Mouse (Mus musculus): ENCODE results near the gene Dnah1. TPM values are rescaled to one million over a fixed set of nuclear protein-coding genes. Genes with fewer than 3 reads are reported as not detected.
A peak's percentile ranks its signal among the peaks of the same experiment; 100 is the strongest.

Gene Dnah1
- polyA plus RNA-seq, 1 experiment from 2014 or later, result 4.9 TPM

DNA sequence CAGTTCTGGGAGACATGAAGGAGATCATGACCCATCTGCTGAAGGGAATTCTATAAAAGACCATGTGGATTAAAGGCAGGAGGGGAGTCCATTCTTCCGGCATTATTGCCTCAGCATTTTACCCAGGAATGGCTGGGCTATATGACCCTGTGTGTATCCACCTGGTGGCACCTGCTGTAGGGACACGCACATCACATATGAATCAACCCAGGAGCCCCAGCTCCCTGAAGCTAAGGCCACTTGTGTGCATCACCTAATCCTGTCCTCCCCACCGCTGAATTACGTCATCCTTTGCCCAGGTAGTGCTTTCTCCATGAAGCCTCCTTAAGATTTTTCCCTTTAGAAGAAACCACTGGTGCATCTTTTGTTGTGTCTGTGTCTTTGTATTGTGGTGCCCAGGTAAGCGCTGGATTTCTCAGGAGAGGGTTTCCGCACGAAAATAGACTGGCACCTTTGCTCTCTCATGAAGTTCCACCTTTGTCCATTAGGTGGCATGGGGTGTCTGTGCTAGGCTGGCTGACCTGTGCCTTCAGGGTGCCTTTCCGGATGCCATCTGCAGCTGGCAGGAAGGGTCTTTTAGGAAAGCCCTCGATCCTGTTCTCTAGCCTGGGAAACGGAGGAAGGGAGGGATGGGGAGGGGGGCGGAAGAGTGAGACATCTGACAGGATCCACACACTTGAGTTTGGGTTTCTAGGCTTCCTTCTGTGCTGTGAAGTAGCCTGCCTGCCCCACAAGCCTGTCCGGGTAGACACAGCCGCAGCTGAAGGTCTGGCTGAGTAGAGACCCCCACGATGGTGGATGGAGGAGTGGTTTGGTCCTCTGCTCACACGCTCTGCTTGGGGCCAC is 108.3 kb downstream of the Dnah1 start:
- H3K27me3 ChIP-seq (ENCODE audit: control insufficient read depth, insufficient read depth, low read depth, low read length), result no peaks in the 10 kb centered on the region
- H3K36me3 ChIP-seq (ENCODE audit: control insufficient read depth, insufficient read depth, low read length), result no peaks in the 10 kb centered on the region
- 33% methylated on average over 15 of the region's 15 CpGs for WGBS
- no peak overlapping the region for H3K4me3 ChIP-seq (ENCODE audit: low read depth, low read length)
- H3K4me2 ChIP-seq (ENCODE audit: low read length), result no peak overlapping the region
- H3K27ac ChIP-seq (ENCODE audit: low read length), result no peak overlapping the region
- H3K9me3 ChIP-seq (replicated peaks; ENCODE audit: control insufficient read depth, low read length, poor library complexity, severe bottlenecking), result no peaks in the 10 kb centered on the region
- H3K9ac ChIP-seq (ENCODE audit: low read depth, low read length), result peak overlapping the region; percentile 27; the same call in 1 of the 2 replicates
- ATAC-seq, result peak; percentile 57
- H3K4me1 ChIP-seq (ENCODE audit: control insufficient read depth, insufficient read depth, low read length), result peaks cover 3% of the 10 kb centered on the region; the same call in 1 of the 2 replicates

DNA sequence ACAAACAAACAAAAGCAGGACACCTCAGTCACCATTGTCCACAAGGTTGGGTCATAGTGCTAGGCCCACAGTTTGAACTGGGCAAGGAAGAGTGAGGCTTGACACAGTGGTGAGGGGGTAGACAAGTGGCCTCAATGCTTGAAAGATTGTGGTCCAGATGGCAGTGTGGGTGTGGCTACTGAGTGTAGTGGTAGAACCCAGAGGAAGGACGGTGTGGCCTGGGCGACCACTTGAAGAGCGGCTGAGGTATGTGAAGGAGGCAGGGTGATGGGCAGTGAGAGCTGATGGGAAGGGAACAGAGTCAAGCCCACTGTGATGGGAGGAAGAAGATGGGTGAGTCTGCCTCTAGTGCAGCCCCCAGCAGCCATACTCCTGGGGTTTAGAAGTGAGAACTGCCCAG is 109.0 kb downstream of the Dnah1 start:
- 93% methylated on average over 3 of the region's 3 CpGs for WGBS

DNA sequence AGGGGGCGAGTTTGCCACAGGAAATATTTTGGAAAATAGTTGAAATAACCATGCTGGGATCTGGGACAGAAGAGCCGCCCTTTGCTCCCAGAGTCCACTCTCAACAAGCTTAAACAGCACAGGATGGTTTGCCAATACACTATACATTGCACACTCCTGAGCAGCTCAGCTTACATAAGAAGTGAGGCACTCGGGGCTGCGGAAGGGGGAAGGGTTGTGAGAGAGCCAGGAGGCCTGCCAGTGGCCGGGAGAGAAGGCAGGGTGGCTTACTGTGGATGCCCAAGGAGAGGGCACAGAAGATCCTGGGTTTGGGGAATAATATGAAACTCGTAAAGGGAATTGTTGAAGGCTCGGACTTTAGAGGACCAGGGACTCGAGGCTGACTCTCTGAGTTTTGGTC is 109.8 kb downstream of the Dnah1 start:
- 68% methylated on average over 8 of the region's 8 CpGs for WGBS
- ATAC-seq, result no peak
- H3K27ac ChIP-seq (ENCODE audit: low read length), result no peak overlapping the region

More for the DNA sequence above, 109.0 kb downstream of the Dnah1 start:
- Histone ChIP-seq H3K27ac (ENCODE audit: low read length) (no peak overlapping the region), H3K36me3 (ENCODE audit: control insufficient read depth, insufficient read depth, low read length) (no peaks in the 10 kb centered on the region), H3K4me2 (ENCODE audit: low read length) (no peak overlapping the region), H3K27me3 (ENCODE audit: control insufficient read depth, insufficient read depth, low read depth, low read length) (no peaks in the 10 kb centered on the region), H3K4me1 (ENCODE audit: control insufficient read depth, insufficient read depth, low read length) (peaks cover 3% of the 10 kb centered on the region; the same call in 1 of the 2 replicates), H3K9me3 (replicated peaks; ENCODE audit: control insufficient read depth, low read length, poor library complexity, severe bottlenecking) (no peaks in the 10 kb centered on the region), H3K4me3 (ENCODE audit: low read depth, low read length) (no peak overlapping the region), H3K9ac (ENCODE audit: low read depth, low read length) (no peak overlapping the region)
- ATAC-seq, result peak; percentile 14; the same call in 1 of the 2 replicates

DNA sequence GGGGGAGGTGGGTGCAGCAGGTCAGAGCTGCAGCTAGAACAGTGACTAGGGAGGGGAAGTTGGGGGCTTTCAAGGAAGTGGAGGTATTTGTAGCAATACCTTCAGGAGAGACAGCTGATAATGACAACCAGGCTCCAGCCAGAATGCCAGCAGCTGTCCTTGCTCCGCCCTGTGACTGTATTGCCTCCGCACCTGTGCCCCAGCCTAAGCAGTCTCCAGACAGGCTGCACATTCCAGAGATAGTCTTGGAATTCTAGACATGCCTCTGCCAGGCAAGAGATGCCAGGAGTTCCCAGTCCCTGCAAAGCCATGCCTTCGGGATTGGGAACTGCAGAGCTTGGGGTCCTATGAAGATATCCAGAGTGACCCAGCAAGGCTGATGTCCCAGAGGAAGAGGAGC is 111.2 kb downstream of the Dnah1 start:
- WGBS, result 89% methylated on average over 3 of the region's 3 CpGs
- no peaks in the 10 kb centered on the region for H3K9me3 ChIP-seq (replicated peaks; ENCODE audit: control insufficient read depth, low read length, poor library complexity, severe bottlenecking)
- no peak overlapping the region for H3K4me3 ChIP-seq (ENCODE audit: low read depth, low read length)
- no peaks in the 10 kb centered on the region for H3K36me3 ChIP-seq (ENCODE audit: control insufficient read depth, insufficient read depth, low read length)
- H3K4me2 ChIP-seq (ENCODE audit: low read length), result no peak overlapping the region
- H3K27me3 ChIP-seq (ENCODE audit: control insufficient read depth, insufficient read depth, low read depth, low read length), result no peaks in the 10 kb centered on the region
- H3K9ac ChIP-seq (ENCODE audit: low read depth, low read length), result no peak overlapping the region
- no peak for ATAC-seq
- H3K27ac ChIP-seq (ENCODE audit: low read length), result no peak overlapping the region
- H3K4me1 ChIP-seq (ENCODE audit: control insufficient read depth, insufficient read depth, low read length), result peaks cover 3% of the 10 kb centered on the region; the same call in 1 of the 2 replicates

More for the DNA sequence above, 109.8 kb downstream of the Dnah1 start:
- H3K36me3 ChIP-seq (ENCODE audit: control insufficient read depth, insufficient read depth, low read length), result no peaks in the 10 kb centered on the region
- H3K9me3 ChIP-seq (replicated peaks; ENCODE audit: control insufficient read depth, low read length, poor library complexity, severe bottlenecking), result no peaks in the 10 kb centered on the region
- H3K9ac ChIP-seq (ENCODE audit: low read depth, low read length), result no peak overlapping the region
- no peak overlapping the region for H3K4me3 ChIP-seq (ENCODE audit: low read depth, low read length)
- H3K4me2 ChIP-seq (ENCODE audit: low read length), result no peak overlapping the region
- H3K4me1 ChIP-seq (ENCODE audit: control insufficient read depth, insufficient read depth, low read length), result peaks cover 3% of the 10 kb centered on the region; the same call in 1 of the 2 replicates
- H3K27me3 ChIP-seq (ENCODE audit: control insufficient read depth, insufficient read depth, low read depth, low read length), result no peaks in the 10 kb centered on the region

DNA sequence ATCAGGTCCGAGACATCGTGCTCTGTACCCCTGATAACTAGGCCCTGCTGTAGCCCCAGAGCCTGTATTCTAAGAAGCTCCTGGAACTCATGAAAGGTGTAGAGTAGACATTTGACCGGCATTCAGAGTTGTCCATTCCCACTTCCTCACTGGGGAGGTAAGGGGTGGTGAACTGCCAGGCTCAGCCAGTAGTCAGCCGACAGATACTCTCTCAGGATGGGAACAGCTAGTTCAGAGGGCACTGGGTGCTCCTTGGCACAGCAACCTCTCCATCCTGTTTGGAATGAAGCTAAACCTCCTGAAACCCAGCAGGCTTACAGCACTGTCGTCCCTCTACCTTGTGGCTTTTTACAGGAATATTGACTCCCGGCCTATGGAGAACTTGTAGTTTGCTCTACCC is 111.8 kb downstream of the Dnah1 start:
- 91% methylated on average over 6 of the region's 6 CpGs for WGBS
- Histone ChIP-seq H3K9me3 (replicated peaks; ENCODE audit: control insufficient read depth, low read length, poor library complexity, severe bottlenecking) (no peaks in the 10 kb centered on the region), H3K4me1 (ENCODE audit: control insufficient read depth, insufficient read depth, low read length) (peaks cover 7% of the 10 kb centered on the region; the same call in 1 of the 2 replicates), H3K9ac (ENCODE audit: low read depth, low read length) (no peak overlapping the region), H3K27me3 (ENCODE audit: control insufficient read depth, insufficient read depth, low read depth, low read length) (no peaks in the 10 kb centered on the region), H3K4me3 (ENCODE audit: low read depth, low read length) (no peak overlapping the region), H3K27ac (ENCODE audit: low read length) (no peak overlapping the region), H3K36me3 (ENCODE audit: control insufficient read depth, insufficient read depth, low read length) (no peaks in the 10 kb centered on the region), H3K4me2 (ENCODE audit: low read length) (no peak overlapping the region)
- ATAC-seq, result no peak

Other genes starting within 250 kb of the Dnah1 start
- 38.4 and 57.0 TPM in 2 replicates for gene Smim4, start 194.9 kb downstream of the Dnah1 start, polyA plus RNA-seq (2015; fragmentation: Nextera tagmentation; extraction: Ambion mirVana)
- gene Nt5dc2, start 192.8 kb downstream of the Dnah1 start, polyA plus RNA-seq (2015; fragmentation: Nextera tagmentation; extraction: Ambion mirVana), result 170 and 199 TPM in 2 replicates
- 11.2 and 15.4 TPM in 2 replicates for gene Stab1, start 155.3 kb downstream of the Dnah1 start, polyA plus RNA-seq (2015; fragmentation: Nextera tagmentation; extraction: Ambion mirVana)
- gene Tnnc1, start 115.6 kb downstream of the Dnah1 start, polyA plus RNA-seq (2015; fragmentation: Nextera tagmentation; extraction: Ambion mirVana), result 2.4 and 3.3 TPM in 2 replicates
- gene Nisch, start 107.0 kb downstream of the Dnah1 start, polyA plus RNA-seq (2015; fragmentation: Nextera tagmentation; extraction: Ambion mirVana), result 354 and 388 TPM in 2 replicates
- 0.46 and 0.61 TPM in 2 replicates for gene Sema3g, start 106.0 kb downstream of the Dnah1 start, polyA plus RNA-seq (2015; fragmentation: Nextera tagmentation; extraction: Ambion mirVana)
- 10.2 and 10.8 TPM in 2 replicates for gene Phf7, start 72.6 kb downstream of the Dnah1 start, polyA plus RNA-seq (2015; fragmentation: Nextera tagmentation; extraction: Ambion mirVana)
- gene Bap1, start 72.4 kb downstream of the Dnah1 start, polyA plus RNA-seq (2015; fragmentation: Nextera tagmentation; extraction: Ambion mirVana), result 116 and 125 TPM in 2 replicates
- 88.8 and 94.5 TPM in 2 replicates for gene Capn7, start 12.7 kb upstream of the Dnah1 start, polyA plus RNA-seq (2015; fragmentation: Nextera tagmentation; extraction: Ambion mirVana)
- 156 and 158 TPM in 2 replicates for gene Sh3bp5, start 112.2 kb upstream of the Dnah1 start, polyA plus RNA-seq (2015; fragmentation: Nextera tagmentation; extraction: Ambion mirVana)
- gene Eaf1, start 170.5 kb upstream of the Dnah1 start, polyA plus RNA-seq (2015; fragmentation: Nextera tagmentation; extraction: Ambion mirVana), result 7.3 and 8.6 TPM in 2 replicates
- 43.1 and 48.3 TPM in 2 replicates for gene Mettl6, start 171.1 kb upstream of the Dnah1 start, polyA plus RNA-seq (2015; fragmentation: Nextera tagmentation; extraction: Ambion mirVana)